ENCODE assay signal across 19 mouse cellular contexts in the genomic region with DNA sequence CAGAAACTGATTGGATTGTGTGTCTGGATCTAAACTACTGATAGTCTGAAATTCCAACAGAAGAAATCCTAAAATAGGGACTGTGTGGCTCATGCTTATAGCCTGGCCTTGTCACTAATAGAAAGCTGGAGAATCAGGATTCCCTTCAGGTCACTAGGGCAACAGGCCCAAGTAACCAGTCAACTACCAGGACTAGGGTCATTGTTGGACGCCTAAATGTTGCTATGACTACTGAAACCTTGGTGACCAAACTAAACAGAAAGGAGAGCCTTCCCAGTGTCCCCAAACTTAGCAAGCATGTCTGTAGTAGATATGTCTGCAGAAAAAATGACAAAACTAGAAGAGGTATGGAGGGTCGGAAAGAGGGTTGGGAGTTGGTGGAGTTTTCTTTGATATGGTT. TPM values are rescaled to one million over a fixed set of nuclear protein-coding genes. Genes with fewer than 3 reads are reported as not detected.
"Had no signal": no experiment of that assay in that cellular context is flagged by ENCODE, and none has a peak within 500 bp of the region (broad histone marks: within the 10 kb centered on the region; RNA-seq: fewer than 3 reads in every experiment).

No protein-coding gene starts in this region.

- H3K4me2 ChIP-seq: lung, embryonic 14.5 days; midbrain, embryonic 12.5 days; neural tube, embryonic 13.5 days; neural tube, embryonic 15.5 days had no signal

- H3K4me1 ChIP-seq: midbrain, embryonic 12.5 days; neural tube, embryonic 13.5 days; neural tube, embryonic 15.5 days had no signal

- H3K27ac ChIP-seq: liver, embryonic 14.5 days; midbrain, embryonic 10.5 days; midbrain, embryonic 12.5 days; neural tube, embryonic 13.5 days; neural tube, embryonic 15.5 days had no signal

- H3K27me3 ChIP-seq: midbrain, embryonic 12.5 days; neural tube, embryonic 13.5 days; neural tube, embryonic 15.5 days had no signal

- H3K9me3 ChIP-seq: midbrain, embryonic 10.5 days; midbrain, embryonic 12.5 days; neural tube, embryonic 13.5 days; neural tube, embryonic 15.5 days had no signal

- H3K4me3 ChIP-seq: midbrain, embryonic 10.5 days; midbrain, embryonic 12.5 days; myocyte; neural tube, embryonic 13.5 days; neural tube, embryonic 15.5 days had no signal

- H3K9ac ChIP-seq: liver, embryonic 14.5 days; lung, embryonic 14.5 days; midbrain, embryonic 12.5 days; neural tube, embryonic 13.5 days; neural tube, embryonic 15.5 days had no signal

- DNase-seq: lung, adult 18-20 months; lung, embryonic 14.5 days; lung, postnatal 4 days; midbrain, embryonic 14.5 days; right cerebral cortex, adult 18-20 months; right cerebral cortex, postnatal 25 days; right cerebral cortex, postnatal 4 days; spleen, adult 18-20 months; thymus, adult 18-20 months; thymus, postnatal 14 days; thymus, postnatal 36 days had no signal

- ATAC-seq: midbrain, embryonic 16.5 days had no signal

RNA-seq across cellular contexts. Expression of a gene that starts 41.4 kb away (rescaled TPM):
- total RNA-seq: megakaryocyte-erythroid progenitor cell, adult 5-6 weeks had no signal
